ENCODE assay signal across 8 mouse cellular contexts in genomic region chr1:64617715-64617984, GRCm38 (mm10). TPM values are rescaled to one million over a fixed set of nuclear protein-coding genes. Genes with fewer than 3 reads are reported as not detected.
DNase-seq lines count a peak whose midpoint lies in the region; ATAC-seq and TF ChIP-seq lines count a peak whose summit lies in the region.

No protein-coding gene starts in this region.

- dilution Hi-C loops in CH12.LX (cut with MboI; ENCODE audit: extremely low pct_ligation_motif_present, extremely low pct_unique_long_range_greater_than_20kb, low sequenced_read_pairs), result no loop called here

- in situ Hi-C loops in CH12.LX (cut with MboI; ENCODE audit: low pct_ligation_motif_present, low pct_unique_long_range_greater_than_20kb, low sequenced_read_pairs), result loop anchor here (5.0 kb wide), 1 partner anchor 80 kb away; no protein-coding TSS in a partner anchor

- peak overlapping the region; percentile 88 to 91 (median 89) for H3K4me3 ChIP-seq in CH12.LX (replicated peaks in 1 of 3; ENCODE audit: low read depth in 2 of 3, low read length in 2 of 3, poor library complexity in 1 of 3)
- H3K4me3 ChIP-seq in forebrain, embryonic 11.5 days (ENCODE audit: low read depth, low read length), result peak overlapping the region; percentile 70
- peak overlapping the region; percentile 62 for H3K4me3 ChIP-seq in heart, postnatal 0 days (ENCODE audit: low read depth, low read length)
- peak overlapping the region; percentile 89 for H3K4me3 ChIP-seq in liver, postnatal 0 days (ENCODE audit: low read depth, low read length)
- peak overlapping the region; percentile 63 for H3K4me3 ChIP-seq in neural tube, embryonic 15.5 days (replicated peaks)

- peak overlapping the region; percentile 79 for H3K9ac ChIP-seq in CH12.LX (ENCODE audit: insufficient read depth, low read depth)
- peak overlapping the region; percentile 97 for H3K9ac ChIP-seq in forebrain, embryonic 11.5 days (ENCODE audit: low read length)
- peak overlapping the region; percentile 64 for H3K9ac ChIP-seq in heart, postnatal 0 days (replicated peaks; ENCODE audit: low read depth, low read length)
- H3K9ac ChIP-seq in liver, postnatal 0 days (replicated peaks), result peak overlapping the region; percentile 88
- peak overlapping the region; percentile 99 for H3K9ac ChIP-seq in neural tube, embryonic 15.5 days (replicated peaks)

- no peaks in the 10 kb centered on the region for H3K9me3 ChIP-seq in CH12.LX (replicated peaks; ENCODE audit: low read length)
- H3K9me3 ChIP-seq in forebrain, embryonic 11.5 days (ENCODE audit: control insufficient read depth, low read length), result no peaks in the 10 kb centered on the region
- no peaks in the 10 kb centered on the region for H3K9me3 ChIP-seq in heart, postnatal 0 days (replicated peaks; ENCODE audit: control insufficient read depth, low read length)
- H3K9me3 ChIP-seq in liver, postnatal 0 days (ENCODE audit: low read length), result no peaks in the 10 kb centered on the region
- H3K9me3 ChIP-seq in neural tube, embryonic 15.5 days (replicated peaks), result no peaks in the 10 kb centered on the region

- peak overlapping the region; percentile 97 for H3K27ac ChIP-seq in CH12.LX (ENCODE audit: insufficient read depth, low read depth)
- H3K27ac ChIP-seq in forebrain, embryonic 11.5 days (ENCODE audit: low read depth, low read length), result peak overlapping the region; percentile 91
- peak overlapping the region; percentile 96 for H3K27ac ChIP-seq in heart, postnatal 0 days (ENCODE audit: low read depth)
- peak overlapping the region; percentile 87 for H3K27ac ChIP-seq in liver, postnatal 0 days (ENCODE audit: low read depth)
- peak overlapping the region; percentile 96 for H3K27ac ChIP-seq in neural tube, embryonic 15.5 days (replicated peaks)

- peaks cover 5 to 31% of the 10 kb centered on the region in 2 experiments for H3K4me1 ChIP-seq in CH12.LX (ENCODE audit: control insufficient read depth in 1 of 2, insufficient read depth in 2 of 2)
- peaks cover 4% of the 10 kb centered on the region; the same call in 1 of the 2 replicates for H3K4me1 ChIP-seq in forebrain, embryonic 11.5 days (replicated peaks; ENCODE audit: control insufficient read depth, insufficient read depth, low read length)
- H3K4me1 ChIP-seq in heart, postnatal 0 days (ENCODE audit: control insufficient read depth, insufficient read depth), result peaks cover 13% of the 10 kb centered on the region
- peaks cover 10% of the 10 kb centered on the region; the same call in 1 of the 2 replicates for H3K4me1 ChIP-seq in liver, postnatal 0 days (ENCODE audit: insufficient read depth)
- peaks cover 21% of the 10 kb centered on the region for H3K4me1 ChIP-seq in neural tube, embryonic 15.5 days

- peaks cover 0 to 19% of the 10 kb centered on the region in 2 experiments for H3K36me3 ChIP-seq in CH12.LX (replicated peaks in 1 of 2; ENCODE audit: control insufficient read depth in 1 of 2, insufficient read depth in 1 of 2, low read length in 1 of 2)
- no peaks in the 10 kb centered on the region; the same call in 1 of the 2 replicates for H3K36me3 ChIP-seq in forebrain, embryonic 11.5 days (ENCODE audit: control insufficient read depth, insufficient read depth, low read length)
- H3K36me3 ChIP-seq in heart, postnatal 0 days (replicated peaks; ENCODE audit: control insufficient read depth, insufficient read depth, low read length), result peaks cover 14% of the 10 kb centered on the region; the same call in 1 of the 2 replicates
- no peaks in the 10 kb centered on the region; the same call in 1 of the 2 replicates for H3K36me3 ChIP-seq in liver, postnatal 0 days (replicated peaks; ENCODE audit: insufficient read depth, low read length)
- H3K36me3 ChIP-seq in neural tube, embryonic 15.5 days, result peaks cover 7% of the 10 kb centered on the region; the same call in 1 of the 2 replicates

- ATAC-seq in forebrain, embryonic 11.5 days (replicated peaks; ENCODE audit: low FRiP score), result peak; percentile 87
- ATAC-seq in heart, postnatal 0 days (ENCODE audit: insufficient read depth, low read depth), result peak; percentile 87
- ATAC-seq in liver, postnatal 0 days, result peak; percentile 83
- ATAC-seq in neural tube, embryonic 15.5 days (ENCODE audit: low FRiP score), result peak; percentile 88

- TF ChIP-seq POLR2A in CH12.LX (IDR thresholded peaks at IDR 0.05; ENCODE audit: low read depth, low read length), result no peak

- peak; percentile 71 for DNase-seq in CH12.LX (ENCODE audit: extremely low read depth)
- DNase-seq in c-Kit-positive CD71-negative TER-119-negative erythroid progenitor cells, embryonic 14.5 days (ENCODE audit: low read depth), result peak; percentile 59
- peak; percentile 97 for DNase-seq in forebrain, embryonic 11.5 days (ENCODE audit: low spot score)
- DNase-seq in heart, postnatal 0 days (ENCODE audit: low spot score), result peak; percentile 85
- peak; percentile 93 to 95 for DNase-seq in kidney, postnatal 4 days
- DNase-seq in liver, postnatal 0 days, result peak; percentile 89
- DNase-seq in testis, postnatal 14 days (ENCODE audit: low spot score), result peak; percentile 81

- peak; percentile 62 for TF ChIP-seq RAD21 in CH12.LX (IDR thresholded peaks at IDR 0.05; ENCODE audit: low read depth, low read length)

- no peaks in the 10 kb centered on the region; the same call in none of the 2 replicates for H3K79me2 ChIP-seq in CH12.LX (replicated peaks; ENCODE audit: control insufficient read depth, extremely low read depth, insufficient read depth, poor library complexity, severe bottlenecking)

- no peaks in the 10 kb centered on the region for H3K27me3 ChIP-seq in CH12.LX (replicated peaks)
- H3K27me3 ChIP-seq in forebrain, embryonic 11.5 days (ENCODE audit: control insufficient read depth, insufficient read depth, low read length), result no peaks in the 10 kb centered on the region
- H3K27me3 ChIP-seq in heart, postnatal 0 days (ENCODE audit: control insufficient read depth, insufficient read depth, low read length), result no peaks in the 10 kb centered on the region
- H3K27me3 ChIP-seq in liver, postnatal 0 days (ENCODE audit: insufficient read depth, low read length), result no peaks in the 10 kb centered on the region
- no peaks in the 10 kb centered on the region for H3K27me3 ChIP-seq in neural tube, embryonic 15.5 days (replicated peaks)

- WGBS in forebrain, embryonic 11.5 days, result 0% methylated on average over 15 of the region's 15 CpGs
- 3% methylated on average over 13 of the region's 15 CpGs for WGBS in heart, postnatal 0 days
- WGBS in liver, postnatal 0 days (ENCODE audit: insufficient replicate concordance), result 0% methylated on average over 15 of the region's 15 CpGs
- 0% methylated on average over 15 of the region's 15 CpGs for WGBS in neural tube, embryonic 15.5 days

- TF ChIP-seq CTCF in CH12.LX (conservative IDR thresholded peaks at IDR 0.05 in 1 of 2, IDR thresholded peaks at IDR 0.05 in 1 of 2; ENCODE audit: low read depth in 2 of 2, low read length in 2 of 2), result peak; percentile 21 to 86; a peak in 2 of 4 replicates
- peak; percentile 92 for TF ChIP-seq CTCF in heart, postnatal 0 days (IDR thresholded peaks at IDR 0.05; ENCODE audit: low read depth)
- TF ChIP-seq CTCF in liver, postnatal 0 days (IDR thresholded peaks at IDR 0.05; ENCODE audit: low read depth), result peak; percentile 97

- no peak for TF ChIP-seq EP300 in CH12.LX (IDR thresholded peaks at IDR 0.05; ENCODE audit: low read length)
- TF ChIP-seq EP300 in heart, postnatal 0 days (IDR thresholded peaks at IDR 0.05; ENCODE audit: low read depth), result no peak
- no peak for TF ChIP-seq EP300 in liver, postnatal 0 days (IDR thresholded peaks at IDR 0.05; ENCODE audit: low read depth)

- H3K4me2 ChIP-seq in CH12.LX (ENCODE audit: insufficient read depth, low read depth, poor library complexity, severe bottlenecking), result peak overlapping the region; percentile 35
- H3K4me2 ChIP-seq in forebrain, embryonic 11.5 days (ENCODE audit: low read depth, low read length, severe bottlenecking), result peak overlapping the region; percentile 81
- peak overlapping the region; percentile 85 for H3K4me2 ChIP-seq in heart, postnatal 0 days (ENCODE audit: low read depth, low read length)
- H3K4me2 ChIP-seq in liver, postnatal 0 days (ENCODE audit: low read depth, low read length), result peak overlapping the region; percentile 85
- H3K4me2 ChIP-seq in neural tube, embryonic 15.5 days, result peak overlapping the region; percentile 77

TF ChIP-seq in CH12.LX, 34 proteins besides CTCF, POLR2A, EP300 and RAD21 (continues in another document):
- no peak for TF ChIP-seq JUND (conservative IDR thresholded peaks at IDR 0.05; ENCODE audit: low read depth, low read length)
- TF ChIP-seq POLR2AphosphoS2 (IDR thresholded peaks at IDR 0.05; ENCODE audit: low read depth, low read length), result no peak
- TF ChIP-seq RCOR1 (conservative IDR thresholded peaks at IDR 0.05; ENCODE audit: low read depth, low read length), result no peak
- TF ChIP-seq TBP (conservative IDR thresholded peaks at IDR 0.05; ENCODE audit: low read depth, low read length), result 0 out of 2 replicates have a peak, but pooled peaks have one; percentile 21
- TF ChIP-seq IRF4 (IDR thresholded peaks at IDR 0.05; ENCODE audit: low read depth, low read length), result peak; percentile 33; the same call in 1 of the 2 replicates
- TF ChIP-seq MAX (IDR thresholded peaks at IDR 0.05; ENCODE audit: low read length), result no peak
- 0 out of 2 replicates have a peak, but pooled peaks have one; percentile 18 for TF ChIP-seq MEF2A (IDR thresholded peaks at IDR 0.05; ENCODE audit: borderline replicate concordance, low read depth, low read length)
- TF ChIP-seq ETS1 (conservative IDR thresholded peaks at IDR 0.05; ENCODE audit: low read depth, low read length), result no peak
- TF ChIP-seq MYC (IDR thresholded peaks at IDR 0.05; ENCODE audit: low read depth, low read length), result no peak
- TF ChIP-seq KAT2A (IDR thresholded peaks at IDR 0.05; ENCODE audit: insufficient replicate concordance, low read length), result no peak
- no peak for TF ChIP-seq NRF1 (IDR thresholded peaks at IDR 0.05; ENCODE audit: low read depth, low read length)
- TF ChIP-seq SIN3A (IDR thresholded peaks at IDR 0.05; ENCODE audit: low read length), result no peak
- TF ChIP-seq SMC3 (IDR thresholded peaks at IDR 0.05; ENCODE audit: low read depth, low read length), result peak; percentile 66
- TF ChIP-seq ELF1 (IDR thresholded peaks at IDR 0.05; ENCODE audit: low read depth, low read length), result no peak; the same call in 1 of the 2 replicates
- TF ChIP-seq MAFK (IDR thresholded peaks at IDR 0.05; ENCODE audit: insufficient replicate concordance, low read length), result no peak

RNA-seq across cellular contexts. Expression of gene Mettl21a, which starts 0.6 kb away (rescaled TPM):
- 19.6 and 25.7 TPM in 2 replicates for total RNA-seq in CH12.LX (2012; rRNA removed)
- 38.8 and 40.1 TPM in 2 replicates for total RNA-seq in CH12.LX (2014; rRNA removed)
- 18.4 and 18.9 TPM in 2 replicates for polyA plus RNA-seq in CH12.LX (2012; ENCODE audit: insufficient read length, low read depth)
- polyA plus RNA-seq in forebrain, embryonic 11.5 days (2014; fragmentation: Nextera tagmentation; extraction: Ambion mirVana), result 20.8 and 22.8 TPM in 2 replicates
- 10.2 and 21.0 TPM in 2 replicates for total RNA-seq in heart, postnatal 0 days (2014; rRNA removed; ENCODE audit: low replicate concordance)
- polyA plus RNA-seq in heart, postnatal 0 days (2015; fragmentation: Nextera tagmentation; extraction: Ambion mirVana), result 9.9 and 10.3 TPM in 2 replicates
- polyA plus RNA-seq in liver, postnatal 0 days (2015; fragmentation: Nextera tagmentation; extraction: Ambion mirVana), result 6.7 and 7.4 TPM in 2 replicates
- polyA plus RNA-seq in neural tube, embryonic 15.5 days (2015; fragmentation: Nextera tagmentation; extraction: Ambion mirVana), result 17.7 and 18.8 TPM in 2 replicates

Comparison
In these comparisons a context has a peak if more than half of its experiments do, and no peak if none do; other contexts are left out.
1. Peak in every context shown above with its lines: DNase-seq, ATAC-seq, H3K4me3 ChIP-seq and H3K27ac ChIP-seq.
2. H3K4me2 ChIP-seq: peak in every context shown above with its lines; median percentile 85 in heart, postnatal 0 days; 85 in liver, postnatal 0 days; 81 in forebrain, embryonic 11.5 days; 77 in neural tube, embryonic 15.5 days; 35 in CH12.LX.